Mouse (Mus musculus) CH12.LX (cell line): ENCODE measurements around the gene Nkx2-3. TPM values are rescaled to one million over a fixed set of nuclear protein-coding genes. Genes with fewer than 3 reads are reported as not detected.

Experiments used
- DNase-seq: peaks from one replicate; pipeline ENCODE4 v3.0.0-alpha.2; 2013; ENCODE audit errors: extremely low read depth
- H3K27ac ChIP-seq: 2 replicates; pipeline ENCODE4 v1.5.1; 2012; ENCODE audit warnings: low read depth, mild to moderate bottlenecking, control low read depth, moderate library complexity; ENCODE audit not compliant: insufficient read depth
- H3K27me3 ChIP-seq: replicated peaks from 2 replicates; pipeline ENCODE3; 2012; ENCODE audit warnings: inconsistent platforms
- H3K36me3 ChIP-seq, 2 experiments: replicated peaks in 1 of 2; 2 replicates each; pipeline versions ENCODE3 to v1.6.1; 2012; ENCODE audit warnings: inconsistent platforms in 1 of 2, low read length in 1 of 2, mild to moderate bottlenecking in 1 of 2, mixed read lengths in 1 of 2, moderate library complexity in 1 of 2; ENCODE audit not compliant: control insufficient read depth in 1 of 2, insufficient read depth in 1 of 2
- H3K4me1 ChIP-seq, 2 experiments: 2 replicates each; pipeline ENCODE4 v1.6.1; 2012; ENCODE audit warnings: inconsistent platforms in 1 of 2, moderate library complexity in 1 of 2; ENCODE audit not compliant: insufficient read depth in 2 of 2, control insufficient read depth in 1 of 2
- H3K4me2 ChIP-seq: 2 replicates; pipeline ENCODE4 v1.6.1; 2012; ENCODE audit warnings: low read depth, mild to moderate bottlenecking, control low read depth; ENCODE audit not compliant: poor library complexity, insufficient read depth, severe bottlenecking
- H3K4me3 ChIP-seq, 3 experiments: fragments of 150-350 bp in 1 of 3; sonication (generic) in 1 of 3; replicated peaks in 1 of 3; 2 replicates each; pipeline versions ENCODE3 to v1.5.1; 2011 to 2012; ENCODE audit warnings: low read depth in 2 of 3, low read length in 2 of 3, mild to moderate bottlenecking in 2 of 3, moderate library complexity in 2 of 3, control low read depth in 1 of 3, improper control_type of control experiment in 1 of 3, inconsistent platforms in 1 of 3, mixed read lengths in 1 of 3; ENCODE audit not compliant: poor library complexity in 1 of 3
- H3K79me2 ChIP-seq: replicated peaks from 2 replicates; pipeline ENCODE4 v1.6.1; 2012; ENCODE audit warnings: mild to moderate bottlenecking, moderate library complexity; ENCODE audit not compliant: control insufficient read depth, poor library complexity, insufficient read depth, severe bottlenecking; ENCODE audit errors: extremely low read depth
- H3K9ac ChIP-seq: 2 replicates; pipeline ENCODE4 v1.6.1; 2012; ENCODE audit warnings: low read depth, mild to moderate bottlenecking, control low read depth, moderate library complexity; ENCODE audit not compliant: insufficient read depth
- H3K9me3 ChIP-seq: replicated peaks from 2 replicates; pipeline ENCODE3; 2012; ENCODE audit warnings: low read length, inconsistent platforms, mixed read lengths
- BHLHE40 ChIP-seq: IDR thresholded peaks from 2 replicates; pipeline ENCODE4 v1.6.1; 2011; ENCODE audit warnings: mild to moderate bottlenecking, low read depth, low read length, improper control_type of control experiment
- CHD2 ChIP-seq: IDR thresholded peaks from 2 replicates; pipeline ENCODE4 v1.6.1; 2011; ENCODE audit warnings: low read length, improper control_type of control experiment
- CTCF ChIP-seq, 2 experiments: IDR thresholded peaks in 1 of 2; conservative IDR thresholded peaks in 1 of 2; 2 replicates each; pipeline ENCODE4 v1.5.1; 2011 to 2012; ENCODE audit warnings: low read depth in 2 of 2, low read length in 2 of 2, improper control_type of control experiment in 1 of 2, inconsistent platforms in 1 of 2, mild to moderate bottlenecking in 1 of 2, moderate library complexity in 1 of 2
- E2F4 ChIP-seq: IDR thresholded peaks from 2 replicates; pipeline ENCODE4 v1.6.1; 2011; ENCODE audit warnings: low read depth, low read length, improper control_type of control experiment; ENCODE audit not compliant: insufficient replicate concordance
- ELF1 ChIP-seq: IDR thresholded peaks from 2 replicates; pipeline ENCODE4 v1.6.1; 2014; ENCODE audit warnings: low read depth, mild to moderate bottlenecking, inconsistent platforms, low read length, improper control_type of control experiment
- GABPA ChIP-seq: IDR thresholded peaks from 2 replicates; pipeline ENCODE4 v1.6.1; 2012; ENCODE audit warnings: low read depth, low read length, improper control_type of control experiment, inconsistent platforms; ENCODE audit not compliant: insufficient replicate concordance
- HCFC1 ChIP-seq: IDR thresholded peaks from 2 replicates; pipeline ENCODE4 v1.6.1; 2012; ENCODE audit warnings: low read depth, mild to moderate bottlenecking, inconsistent platforms, low read length, improper control_type of control experiment
- IRF4 ChIP-seq: IDR thresholded peaks from 2 replicates; pipeline ENCODE4 v1.6.1; 2014; ENCODE audit warnings: low read depth, mild to moderate bottlenecking, inconsistent platforms, low read length, improper control_type of control experiment
- JUN ChIP-seq: IDR thresholded peaks from 2 replicates; pipeline ENCODE4 v1.6.1; 2011; ENCODE audit warnings: low read depth, mild to moderate bottlenecking, low read length, improper control_type of control experiment, moderate library complexity; ENCODE audit not compliant: insufficient read depth
- JUND ChIP-seq: conservative IDR thresholded peaks from 2 replicates; pipeline ENCODE4 v1.6.1; 2011; ENCODE audit warnings: low read depth, low read length, improper control_type of control experiment
- KAT2A ChIP-seq: IDR thresholded peaks from 2 replicates; pipeline ENCODE4 v1.6.1; 2012; ENCODE audit warnings: low read length, improper control_type of control experiment, inconsistent platforms; ENCODE audit not compliant: insufficient replicate concordance
- MAFK ChIP-seq: IDR thresholded peaks from 2 replicates; pipeline ENCODE4 v1.6.1; 2011; ENCODE audit warnings: low read length, improper control_type of control experiment; ENCODE audit not compliant: insufficient replicate concordance
- MAZ ChIP-seq: IDR thresholded peaks from 2 replicates; pipeline ENCODE4 v1.6.1; 2012; ENCODE audit warnings: low read depth, mild to moderate bottlenecking, inconsistent platforms, low read length, improper control_type of control experiment, moderate library complexity
- MEF2A ChIP-seq: IDR thresholded peaks from 2 replicates; pipeline ENCODE4 v1.6.1; 2014; ENCODE audit warnings: low read depth, mild to moderate bottlenecking, inconsistent platforms, low read length, improper control_type of control experiment, borderline replicate concordance
- MXI1 ChIP-seq: IDR thresholded peaks from 2 replicates; pipeline ENCODE4 v1.6.1; 2011; ENCODE audit warnings: mild to moderate bottlenecking, low read depth, low read length, improper control_type of control experiment
- NELFE ChIP-seq: IDR thresholded peaks from 2 replicates; pipeline ENCODE4 v1.6.1; 2011; ENCODE audit warnings: low read depth, low read length, improper control_type of control experiment
- NRF1 ChIP-seq: IDR thresholded peaks from 2 replicates; pipeline ENCODE4 v1.6.1; 2014; ENCODE audit warnings: low read depth, mild to moderate bottlenecking, inconsistent platforms, low read length, improper control_type of control experiment, moderate library complexity
- PAX5 ChIP-seq: IDR thresholded peaks from 2 replicates; pipeline ENCODE4 v1.6.1; 2012; ENCODE audit warnings: low read length, inconsistent platforms, mixed read lengths
- POLR2AphosphoS2 ChIP-seq: IDR thresholded peaks from 2 replicates; pipeline ENCODE4 v1.6.1; 2011; ENCODE audit warnings: low read depth, low read length, improper control_type of control experiment
- RAD21 ChIP-seq: IDR thresholded peaks from 2 replicates; pipeline ENCODE4 v1.6.1; 2011; ENCODE audit warnings: low read depth, mild to moderate bottlenecking, low read length, improper control_type of control experiment, moderate library complexity
- RCOR1 ChIP-seq: conservative IDR thresholded peaks from 2 replicates; pipeline ENCODE4 v1.6.1; 2012; ENCODE audit warnings: low read depth, mild to moderate bottlenecking, inconsistent platforms, low read length, improper control_type of control experiment
- SIN3A ChIP-seq: IDR thresholded peaks from 2 replicates; pipeline ENCODE4 v1.6.1; 2012; ENCODE audit warnings: low read length, improper control_type of control experiment, inconsistent platforms
- SMC3 ChIP-seq: IDR thresholded peaks from 2 replicates; pipeline ENCODE4 v1.6.1; 2011; ENCODE audit warnings: low read depth, low read length, improper control_type of control experiment
- TBP ChIP-seq: conservative IDR thresholded peaks from 2 replicates; pipeline ENCODE4 v1.6.1; 2011; ENCODE audit warnings: low read depth, low read length, improper control_type of control experiment
- TCF12 ChIP-seq: IDR thresholded peaks from 2 replicates; pipeline ENCODE4 v1.6.1; 2014; ENCODE audit warnings: low read depth, mild to moderate bottlenecking, inconsistent platforms, low read length, improper control_type of control experiment
- UBTF ChIP-seq: IDR thresholded peaks from 2 replicates; pipeline ENCODE4 v1.6.1; 2012; ENCODE audit warnings: low read depth, mild to moderate bottlenecking, inconsistent platforms, low read length, improper control_type of control experiment, moderate library complexity
- USF1 ChIP-seq: IDR thresholded peaks from 2 replicates; pipeline ENCODE4 v1.6.1; 2014; ENCODE audit warnings: low read depth, mild to moderate bottlenecking, inconsistent platforms, low read length, improper control_type of control experiment
- USF2 ChIP-seq: conservative IDR thresholded peaks from 2 replicates; pipeline ENCODE4 v1.6.1; 2011; ENCODE audit warnings: low read depth, low read length, improper control_type of control experiment
- ZC3H11A ChIP-seq: IDR thresholded peaks from 2 replicates; pipeline ENCODE4 v1.6.1; 2012; ENCODE audit warnings: low read depth, mild to moderate bottlenecking, inconsistent platforms, low read length, improper control_type of control experiment
- ZMIZ1 ChIP-seq: IDR thresholded peaks from 2 replicates; pipeline ENCODE4 v1.6.1; 2012; ENCODE audit warnings: low read depth, mild to moderate bottlenecking, inconsistent platforms, low read length, improper control_type of control experiment
- ZNF384 ChIP-seq: IDR thresholded peaks from 2 replicates; pipeline ENCODE4 v1.6.1; 2012; ENCODE audit warnings: low read depth, low read length, improper control_type of control experiment, inconsistent platforms
- dilution Hi-C: fragments of 300-500 bp; cut with MboI; formaldehyde crosslinking; loops from 2 replicates; pipeline ENCODE4 v1.14.3; 2020; ENCODE audit warnings: low sequenced_read_pairs; ENCODE audit not compliant: extremely low pct_unique_long_range_greater_than_20kb, extremely low pct_ligation_motif_present
- in situ Hi-C: fragments of 300-500 bp; cut with MboI; formaldehyde crosslinking; loops from 3 replicates; pipeline ENCODE4 v1.14.3; 2019; ENCODE audit warnings: low sequenced_read_pairs, low pct_ligation_motif_present, low pct_unique_long_range_greater_than_20kb, mixed read lengths
- polyA plus RNA-seq: library from polyadenylated mRNA; unstranded; fragments of >175 nt; gene quantifications from 2 replicates; pipeline ENCODE4 v1.2.1, GENCODE M21; 2012; ENCODE audit warnings: low read depth; ENCODE audit not compliant: insufficient read length
- total RNA-seq, 2 experiments: library from RNA; depleted of rRNA; stranded (reverse); fragments of 300-350 nt in 1 of 2; fragments of >200 nt in 1 of 2; gene quantifications; 2 replicates each; pipeline ENCODE4 v1.2.3; 2012 to 2014

Gene Nkx2-3
- total and polyA plus RNA-seq, 3 experiments: not detected

DNA sequence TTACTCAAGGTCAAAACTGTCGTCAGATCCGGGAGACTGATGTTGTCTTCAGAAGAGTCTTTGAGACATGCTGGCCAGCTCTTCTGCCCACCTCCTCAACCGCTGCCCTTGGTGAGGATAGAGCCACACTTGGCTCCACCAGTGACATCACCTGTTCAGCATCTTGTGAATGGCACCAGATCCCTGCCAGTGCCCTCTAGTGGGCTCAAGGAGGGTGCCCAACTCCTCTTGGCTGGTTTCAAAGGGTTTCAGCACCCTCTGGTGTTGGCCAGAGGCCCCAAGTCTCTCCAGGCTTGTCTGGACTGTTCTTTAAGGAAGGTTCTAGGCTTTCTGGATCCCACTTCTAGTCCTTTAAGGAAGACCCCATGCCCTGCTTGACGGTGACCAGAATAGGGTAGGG lies 11.8 kb downstream of the Nkx2-3 start:
- Histone ChIP-seq H3K27ac (no peak overlapping the region), H3K9me3 (no peaks in the 10 kb centered on the region), H3K4me1 (peaks cover 2 to 12% of the 10 kb centered on the region in 2 experiments; a peak in 1 of 4 replicates), H3K27me3 (peaks cover 2% of the 10 kb centered on the region), H3K79me2 (no peaks in the 10 kb centered on the region), H3K4me3 (no peak overlapping the region), H3K4me2 (no peak overlapping the region), H3K9ac (no peak overlapping the region), H3K36me3 (no peaks in the 10 kb centered on the region)
- in situ Hi-C loops: loop anchor here (10.0 kb wide), 1 partner anchor 99 kb away; the partner anchor contains the start of gene Got1
- DNase-seq: peak; percentile 83
- dilution Hi-C loops: no loop called here
- TF ChIP-seq JUND: peak; percentile 53
- no peak for TF ChIP-seq ZMIZ1
- TF ChIP-seq PAX5: no peak
- no peak for TF ChIP-seq E2F4
- peak; percentile 92; the same call in 1 of the 2 replicates for TF ChIP-seq NELFE
- TF ChIP-seq POLR2AphosphoS2: no peak
- TF ChIP-seq MEF2A: no peak; the same call in 1 of the 2 replicates
- peak; percentile 66 for TF ChIP-seq IRF4
- peak; percentile 100 for TF ChIP-seq SMC3
- no peak for TF ChIP-seq MAFK
- TF ChIP-seq ELF1: 0 out of 2 replicates have a peak, but pooled peaks have one; percentile 23
- TF ChIP-seq ZNF384: peak; percentile 36; the same call in 1 of the 2 replicates
- TF ChIP-seq USF1: no peak
- TF ChIP-seq TBP: no peak
- TF ChIP-seq MXI1: no peak
- TF ChIP-seq CTCF (conservative IDR thresholded peaks at IDR 0.05 in 1 of 2, IDR thresholded peaks at IDR 0.05 in 1 of 2; ENCODE audit: low read depth in 2 of 2, low read length in 2 of 2): peak; percentile 53 to 100
- no peak for TF ChIP-seq BHLHE40
- 0 out of 2 replicates have a peak, but pooled peaks have one; percentile 28 for TF ChIP-seq NRF1
- no peak for TF ChIP-seq USF2
- TF ChIP-seq TCF12: 0 out of 2 replicates have a peak, but pooled peaks have one; percentile 9
- peak; percentile 97 for TF ChIP-seq RAD21
- no peak for TF ChIP-seq SIN3A
- TF ChIP-seq ZC3H11A: peak; percentile 99
- TF ChIP-seq RCOR1: no peak
- no peak for TF ChIP-seq KAT2A
- TF ChIP-seq CHD2: no peak
- TF ChIP-seq MAZ: peak; percentile 38; the same call in 1 of the 2 replicates
- 0 out of 2 replicates have a peak, but pooled peaks have one; percentile 18 for TF ChIP-seq JUN
- TF ChIP-seq UBTF: no peak
- TF ChIP-seq HCFC1: no peak
- no peak for TF ChIP-seq GABPA
